Mouse (Mus musculus) MEL (cell line): Measurements from ENCODE around the gene Olfr357. TPM values are rescaled to one million over a fixed set of nuclear protein-coding genes. Genes with fewer than 3 reads are reported as not detected.

Experiments used
- DNase-seq: peaks from one replicate; pipeline ENCODE4 v3.0.0; 2011; ENCODE audit warnings: low read depth, low spot score
- H3K27ac ChIP-seq: 2 replicates; pipeline ENCODE4 v1.5.1; 2012; ENCODE audit warnings: low read depth, mild to moderate bottlenecking, control low read depth, low read length, moderate library complexity; ENCODE audit not compliant: control insufficient read depth
- H3K27me3 ChIP-seq, 2 experiments: fragments of 150-350 bp in 1 of 2; sonication (generic) in 1 of 2; 2 replicates each; pipeline ENCODE4 v1.6.1; 2012; ENCODE audit warnings: low read length in 2 of 2, mild to moderate bottlenecking in 2 of 2, improper control_type of control experiment in 1 of 2, moderate library complexity in 1 of 2; ENCODE audit not compliant: insufficient read depth in 2 of 2, control insufficient read depth in 1 of 2
- H3K36me3 ChIP-seq, 2 experiments: 2 replicates each; pipeline ENCODE4 v1.6.1; 2012 to 2014; ENCODE audit warnings: low read length in 2 of 2, improper control_type of control experiment in 1 of 2, inconsistent platforms in 1 of 2, mild to moderate bottlenecking in 1 of 2; ENCODE audit not compliant: insufficient read depth in 2 of 2, control insufficient read depth in 1 of 2
- H3K4me1 ChIP-seq, 2 experiments: fragments of 150-350 bp in 1 of 2; sonication (generic) in 1 of 2; 2 replicates each; pipeline ENCODE4 v1.6.1; 2012; ENCODE audit warnings: low read length in 2 of 2, improper control_type of control experiment in 1 of 2, mild to moderate bottlenecking in 1 of 2; ENCODE audit not compliant: insufficient read depth in 2 of 2, control insufficient read depth in 1 of 2
- H3K4me3 ChIP-seq, 2 experiments: fragments of 150-350 bp in 1 of 2; sonication (generic) in 1 of 2; 2 replicates each; pipeline ENCODE4 v1.5.1; 2012; ENCODE audit warnings: low read depth in 2 of 2, low read length in 2 of 2, mild to moderate bottlenecking in 2 of 2, moderate library complexity in 2 of 2, control low read depth in 1 of 2, improper control_type of control experiment in 1 of 2; ENCODE audit not compliant: control insufficient read depth in 1 of 2, insufficient read depth in 1 of 2
- H3K79me2 ChIP-seq: 2 replicates; pipeline ENCODE4 v1.6.1; 2012; ENCODE audit warnings: mild to moderate bottlenecking, low read length, moderate library complexity; ENCODE audit not compliant: control insufficient read depth, poor library complexity, insufficient read depth
- H3K9ac ChIP-seq: 2 replicates; pipeline ENCODE4 v1.6.1; 2012; ENCODE audit warnings: low read depth, mild to moderate bottlenecking, control low read depth, low read length, moderate library complexity; ENCODE audit not compliant: control insufficient read depth, poor library complexity, severe bottlenecking
- H3K9me3 ChIP-seq: fragments of 150-350 bp; sonication (generic); replicated peaks from 2 replicates; pipeline ENCODE4 v1.6.1; 2012; ENCODE audit warnings: mild to moderate bottlenecking, low read length, improper control_type of control experiment, moderate library complexity; ENCODE audit not compliant: insufficient read depth
- BHLHE40 ChIP-seq: IDR thresholded peaks from 2 replicates; pipeline ENCODE4 v1.6.1; 2012; ENCODE audit warnings: low read depth, mild to moderate bottlenecking, inconsistent platforms, low read length, improper control_type of control experiment, borderline replicate concordance
- ELF1 ChIP-seq: IDR thresholded peaks from 2 replicates; pipeline ENCODE4 v1.6.1; 2014; ENCODE audit warnings: low read depth, mild to moderate bottlenecking, inconsistent platforms, low read length, improper control_type of control experiment, moderate library complexity
- EP300 ChIP-seq, 2 experiments: IDR thresholded peaks; 2 replicates each; pipeline ENCODE4 v1.6.1; 2011; ENCODE audit warnings: improper control_type of control experiment in 2 of 2, low read length in 2 of 2, low read depth in 1 of 2, mild to moderate bottlenecking in 1 of 2
- ETS1 ChIP-seq: IDR thresholded peaks from 2 replicates; pipeline ENCODE4 v1.6.1; 2012; ENCODE audit warnings: low read depth, mild to moderate bottlenecking, inconsistent platforms, low read length, improper control_type of control experiment, moderate library complexity
- GABPA ChIP-seq: IDR thresholded peaks from 2 replicates; pipeline ENCODE4 v1.6.1; 2012; ENCODE audit warnings: low read depth, mild to moderate bottlenecking, inconsistent platforms, low read length, improper control_type of control experiment, moderate library complexity
- GATA1 ChIP-seq: IDR thresholded peaks from 2 replicates; pipeline ENCODE4 v1.6.1; 2011; ENCODE audit warnings: low read depth, low read length, improper control_type of control experiment
- JUND ChIP-seq: IDR thresholded peaks from 2 replicates; pipeline ENCODE4 v1.6.1; 2011; ENCODE audit warnings: low read depth, mild to moderate bottlenecking, improper control_type of control experiment, low read length
- KAT2A ChIP-seq: conservative IDR thresholded peaks from 2 replicates; pipeline ENCODE4 v1.6.1; 2012; ENCODE audit warnings: low read depth, low read length, improper control_type of control experiment, inconsistent platforms
- MAFK ChIP-seq: IDR thresholded peaks from 2 replicates; pipeline ENCODE4 v1.6.1; 2011; ENCODE audit warnings: low read depth, mild to moderate bottlenecking, low read length, improper control_type of control experiment, borderline replicate concordance
- MAX ChIP-seq: IDR thresholded peaks from 2 replicates; pipeline ENCODE4 v1.6.1; 2011; ENCODE audit warnings: low read length, improper control_type of control experiment
- MAZ ChIP-seq: IDR thresholded peaks from 2 replicates; pipeline ENCODE4 v1.6.1; 2012; ENCODE audit warnings: low read depth, mild to moderate bottlenecking, inconsistent platforms, low read length, improper control_type of control experiment
- MXI1 ChIP-seq: IDR thresholded peaks from 2 replicates; pipeline ENCODE4 v1.6.1; 2011; ENCODE audit warnings: mild to moderate bottlenecking, low read depth, low read length, improper control_type of control experiment
- NELFE ChIP-seq: IDR thresholded peaks from 2 replicates; pipeline ENCODE4 v1.6.1; 2011; ENCODE audit warnings: low read depth, low read length, improper control_type of control experiment
- POLR2AphosphoS5 ChIP-seq: IDR thresholded peaks from 2 replicates; pipeline ENCODE4 v1.6.1; 2012; ENCODE audit warnings: low read depth, borderline replicate concordance, mild to moderate bottlenecking, inconsistent platforms, low read length, moderate library complexity, mixed read lengths
- RAD21 ChIP-seq: IDR thresholded peaks from 2 replicates; pipeline ENCODE4 v1.6.1; 2011; ENCODE audit warnings: mild to moderate bottlenecking, low read depth, low read length, improper control_type of control experiment
- TAL1 ChIP-seq: IDR thresholded peaks from 2 replicates; pipeline ENCODE4 v1.6.1; 2012; ENCODE audit warnings: mild to moderate bottlenecking, inconsistent platforms, low read length, moderate library complexity, mixed read lengths
- TBP ChIP-seq: IDR thresholded peaks from 2 replicates; pipeline ENCODE4 v1.8.0; 2011; ENCODE audit warnings: low read depth, low read length, improper control_type of control experiment
- TCF12 ChIP-seq: IDR thresholded peaks from 2 replicates; pipeline ENCODE4 v1.6.1; 2014; ENCODE audit warnings: low read depth, mild to moderate bottlenecking, inconsistent platforms, low read length, improper control_type of control experiment, moderate library complexity
- UBTF ChIP-seq: IDR thresholded peaks from 2 replicates; pipeline ENCODE4 v1.6.1; 2012; ENCODE audit warnings: low read depth, mild to moderate bottlenecking, inconsistent platforms, low read length, improper control_type of control experiment, moderate library complexity, borderline replicate concordance; ENCODE audit not compliant: insufficient read depth
- USF1 ChIP-seq: IDR thresholded peaks from 2 replicates; pipeline ENCODE4 v1.6.1; 2014; ENCODE audit warnings: low read depth, mild to moderate bottlenecking, inconsistent platforms, low read length, improper control_type of control experiment, moderate library complexity
- USF2 ChIP-seq, 2 experiments: IDR thresholded peaks; 2 replicates each; pipeline ENCODE4 v1.6.1; 2011 to 2012; ENCODE audit warnings: improper control_type of control experiment in 2 of 2, low read length in 2 of 2, borderline replicate concordance in 1 of 2, inconsistent platforms in 1 of 2, low read depth in 1 of 2, mild to moderate bottlenecking in 1 of 2; ENCODE audit not compliant: insufficient read depth in 1 of 2
- ZC3H11A ChIP-seq: IDR thresholded peaks from 2 replicates; pipeline ENCODE4 v1.6.1; 2012; ENCODE audit warnings: low read depth, mild to moderate bottlenecking, inconsistent platforms, low read length, improper control_type of control experiment
- ZKSCAN1 ChIP-seq: IDR thresholded peaks from 2 replicates; pipeline ENCODE4 v1.6.1; 2012; ENCODE audit warnings: low read depth, mild to moderate bottlenecking, inconsistent platforms, low read length, improper control_type of control experiment, moderate library complexity
- ZMIZ1 ChIP-seq: IDR thresholded peaks from 2 replicates; pipeline ENCODE4 v1.6.1; 2012; ENCODE audit warnings: low read depth, mild to moderate bottlenecking, inconsistent platforms, low read length, improper control_type of control experiment, moderate library complexity
- ZNF384 ChIP-seq: IDR thresholded peaks from 2 replicates; pipeline ENCODE4 v1.6.1; 2012; ENCODE audit warnings: low read depth, mild to moderate bottlenecking, inconsistent platforms, low read length, improper control_type of control experiment
- polyA plus RNA-seq, 2 experiments: library from polyadenylated mRNA; stranded (reverse) in 1 of 2; unstranded in 1 of 2; fragments of >175 nt in 1 of 2; fragments of >200 nt in 1 of 2; gene quantifications; 2 replicates each; pipeline versions ENCODE4 v1.2.1 to v1.2.4; 2012; ENCODE audit warnings: low replicate concordance in 2 of 2, low read depth in 1 of 2; ENCODE audit not compliant: insufficient read length in 2 of 2, insufficient read depth in 1 of 2, missing spikeins in 1 of 2
- total RNA-seq: library from RNA; depleted of rRNA; stranded (reverse); fragments of 300-350 nt; gene quantifications from 2 replicates; pipeline ENCODE4 v1.2.3, GENCODE M21; 2012; rRNA removed

The Olfr357 gene
- total RNA-seq (not detected in 2 replicates), polyA plus RNA-seq (not detected)

- no peaks in the 10 kb centered on the region for H3K9me3 ChIP-seq
- H3K27me3 ChIP-seq = no peaks in the 10 kb centered on the region
- DNase-seq = no peak
- no peaks in the 10 kb centered on the region for H3K36me3 ChIP-seq
- H3K4me3 ChIP-seq = no peak within 1 kb of the TSS
- H3K4me1 ChIP-seq = no peaks in the 10 kb centered on the region
- no peak within 1 kb of the TSS for H3K27ac ChIP-seq
- H3K9ac ChIP-seq = no peak within 1 kb of the TSS
- TF ChIP-seq ELF1 (no peak), ETS1 (no peak), NELFE (no peak), RAD21 (no peak), EP300 (IDR thresholded peaks at IDR 0.05; ENCODE audit: low read depth in 1 of 2, low read length in 2 of 2) (no peak), GABPA (no peak), TAL1 (no peak), ZMIZ1 (no peak)
- no peaks in the 10 kb centered on the region for H3K79me2 ChIP-seq
Measured at GRCm38 (mm10) chr2:36993527-36993926, at the start of gene Olfr357. Olfr357 (plus strand) TSS chr2:36993827.

- no peaks in the 10 kb centered on the region for H3K79me2 ChIP-seq
- H3K4me1 ChIP-seq = no peaks in the 10 kb centered on the region
- no peaks in the 10 kb centered on the region for H3K9me3 ChIP-seq
- H3K27ac ChIP-seq = no peak overlapping the region
- H3K9ac ChIP-seq = no peak overlapping the region
- H3K36me3 ChIP-seq = no peaks in the 10 kb centered on the region
- no peak for DNase-seq
- TF ChIP-seq TAL1 (no peak), POLR2AphosphoS5 (no peak), ETS1 (no peak), UBTF (no peak)
- no peak overlapping the region for H3K4me3 ChIP-seq
- H3K27me3 ChIP-seq = no peaks in the 10 kb centered on the region
Measured at GRCm38 (mm10) chr2:36997030-36997429, 3.4 kb downstream of the Olfr357 start.

- Histone ChIP-seq H3K27me3 (no peaks in the 10 kb centered on the region), H3K36me3 (no peaks in the 10 kb centered on the region), H3K9ac (no peak within 1 kb of the TSS), H3K79me2 (no peaks in the 10 kb centered on the region), H3K4me1 (no peaks in the 10 kb centered on the region), H3K27ac (no peak within 1 kb of the TSS), H3K9me3 (no peaks in the 10 kb centered on the region), H3K4me3 (no peak within 1 kb of the TSS)
- no peak for TF ChIP-seq USF1
- TF ChIP-seq KAT2A = no peak
- no peak for TF ChIP-seq RAD21
- no peak for TF ChIP-seq ELF1
- no peak for TF ChIP-seq MXI1
- TF ChIP-seq GATA1 = no peak
- no peak for TF ChIP-seq MAZ
- no peak for TF ChIP-seq ZKSCAN1
- TF ChIP-seq JUND = no peak
- TF ChIP-seq GABPA = no peak
- no peak for TF ChIP-seq TBP
- no peak for TF ChIP-seq USF2 (IDR thresholded peaks at IDR 0.05; ENCODE audit: borderline replicate concordance in 1 of 2, insufficient read depth in 1 of 2, low read depth in 1 of 2, low read length in 2 of 2)
- no peak for TF ChIP-seq MAFK
- no peak for TF ChIP-seq MAX
- TF ChIP-seq ZC3H11A = no peak
- no peak for TF ChIP-seq TCF12
- no peak for TF ChIP-seq BHLHE40
- TF ChIP-seq ZNF384 = no peak
- no peak for DNase-seq
Measured at GRCm38 (mm10) chr2:37009235-37009634, 15.6 kb downstream of the Olfr357 start, which contains the start of gene Olfr358. Olfr358 (minus strand) TSS chr2:37009335.
